Mouse (Mus musculus): Measurements from ENCODE around the gene Slc28a2. TPM values are rescaled to one million over a fixed set of nuclear protein-coding genes. Genes with fewer than 3 reads are reported as not detected.

Slc28a2 gene
- total RNA-seq (2023), result 10 to 100 TPM; 17.0 to 19.9 TPM

DNA sequence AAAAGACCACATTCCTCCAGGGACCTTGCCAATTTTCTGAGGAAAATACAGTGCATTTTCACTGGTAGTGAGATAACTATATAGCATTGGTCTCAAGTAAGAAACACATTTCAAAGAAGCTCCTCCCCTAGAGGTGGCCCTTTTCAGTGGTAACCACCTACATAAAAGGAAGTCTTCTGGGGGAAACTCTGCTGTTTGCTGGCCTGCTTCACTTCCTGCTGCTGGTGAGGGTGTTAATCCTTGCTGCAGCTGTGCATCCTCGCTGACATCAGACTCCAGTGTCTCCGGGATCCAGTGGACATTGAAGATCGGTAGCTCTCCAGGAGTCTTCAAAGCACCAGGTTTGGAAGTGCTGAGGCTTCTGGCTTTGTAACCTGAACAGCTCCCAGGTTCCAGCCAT lies at the start of gene Slc28a2:
Gene Slc28a2, plus strand, starts transcription at position 278 of the 400 bp plus-strand sequence.

DNA sequence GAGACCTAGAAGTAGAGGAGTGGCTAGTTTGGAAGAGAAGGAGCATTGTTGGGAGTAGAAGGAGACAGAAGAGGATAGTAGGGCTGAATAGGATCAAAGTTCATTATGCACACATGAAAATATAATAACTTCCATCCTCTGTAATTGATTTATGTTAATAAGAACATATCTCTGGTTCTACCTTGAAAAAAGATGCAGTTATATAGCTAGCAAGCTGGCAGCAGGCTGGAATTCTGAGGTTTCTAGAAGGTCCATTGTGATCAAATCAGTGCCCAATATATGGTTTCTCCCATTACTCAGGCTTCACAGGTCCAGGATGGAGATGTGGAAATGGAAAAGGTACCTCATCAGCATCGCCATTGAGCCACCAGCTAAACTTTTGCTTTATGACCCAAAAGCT lies 58.4 kb downstream of the Slc28a2 start, which contains the start of gene Gm14085:
Gene Gm14085, plus strand, starts transcription at position 301 of the 400 bp plus-strand sequence.

Other genes starting within 250 kb of the Slc28a2 start
- under 1 TPM in 1 of 2 experiments, not detected in 1; 0.18 TPM for gene Patl2, start 240.3 kb upstream of the Slc28a2 start, total RNA-seq (2023)
- not detected for gene Terb2, start 240.2 kb upstream of the Slc28a2 start, total RNA-seq (2023)
- gene Sord, start 191.7 kb upstream of the Slc28a2 start, total RNA-seq (2023), result 10 to 100 TPM; 21.0 to 21.7 TPM
- not detected for gene Duox2, start 128.0 kb upstream of the Slc28a2 start, total RNA-seq (2023)
- not detected for gene Duoxa2, start 127.6 kb upstream of the Slc28a2 start, total RNA-seq (2023)
- not detected for gene Duoxa1, start 112.7 kb upstream of the Slc28a2 start, total RNA-seq (2023)
- gene Duox1, start 110.8 kb upstream of the Slc28a2 start, total RNA-seq (2023), result not detected
- gene Shf, start 57.3 kb upstream of the Slc28a2 start, total RNA-seq (2023), result 1 to 10 TPM; 1.5 to 2.7 TPM
- gene Gm14085, start 58.5 kb downstream of the Slc28a2 start, total RNA-seq (2023), result under 1 TPM; 0.49 to 0.84 TPM
- gene Gatm, start 184.8 kb downstream of the Slc28a2 start, total RNA-seq (2023), result 10 to 100 TPM; 27.9 to 30.9 TPM
- 1 to 10 TPM in 1 of 2 experiments, under 1 TPM in 1; 0.73 to 2.9 TPM for gene AA467197, start 210.5 kb downstream of the Slc28a2 start, total RNA-seq (2023)